Mouse (Mus musculus) embryonic facial prominence, embryonic 14.5 days (tissue): ENCODE measurements around the gene Osbpl8. TPM values are rescaled to one million over a fixed set of nuclear protein-coding genes. Genes with fewer than 3 reads are reported as not detected.

Source experiments
- ATAC-seq: fragments of 200-750 bp; cut with Nextera tagmentation; 2 replicates; pipeline ENCODE4 v1.8.0; 2017; ENCODE audit warnings: low read depth, moderate number of reproducible peaks, moderate TSS enrichment
- DNase-seq: peaks from one replicate; pipeline ENCODE4 v3.0.0-alpha.2; 2015; ENCODE audit warnings: low spot score
- H3K27ac ChIP-seq: fragments of 300-500 bp; sonication (generic); replicated peaks from 2 replicates; pipeline ENCODE4 v1.5.1; 2014; ENCODE audit warnings: low read depth, mild to moderate bottlenecking, low read length, moderate library complexity
- H3K27me3 ChIP-seq: fragments of 300-500 bp; sonication (generic); replicated peaks from 2 replicates; pipeline ENCODE4 v1.6.1; 2014; ENCODE audit warnings: low read length; ENCODE audit not compliant: control insufficient read depth, insufficient read depth
- H3K36me3 ChIP-seq: fragments of 300-500 bp; sonication (generic); 2 replicates; pipeline ENCODE4 v1.6.1; 2014; ENCODE audit warnings: low read length, mixed read lengths; ENCODE audit not compliant: control insufficient read depth, insufficient read depth
- H3K4me1 ChIP-seq: fragments of 300-500 bp; sonication (generic); 2 replicates; pipeline ENCODE4 v1.6.1; 2014; ENCODE audit warnings: antibody characterized with exemption, low read length; ENCODE audit not compliant: control insufficient read depth, insufficient read depth
- H3K4me2 ChIP-seq: fragments of 300-500 bp; sonication (generic); 2 replicates; pipeline ENCODE4 v1.6.1; 2014; ENCODE audit warnings: low read depth, mild to moderate bottlenecking, low read length, moderate library complexity, mixed read lengths
- H3K4me3 ChIP-seq: fragments of 300-500 bp; sonication (generic); 2 replicates; pipeline ENCODE4 v1.5.1; 2014; ENCODE audit warnings: low read depth, mild to moderate bottlenecking, low read length
- H3K9ac ChIP-seq: fragments of 300-500 bp; sonication (generic); 2 replicates; pipeline ENCODE4 v1.6.1; 2014; ENCODE audit warnings: low read depth, mild to moderate bottlenecking, low read length, moderate library complexity, mixed read lengths
- H3K9me3 ChIP-seq: fragments of 300-500 bp; sonication (generic); 2 replicates; pipeline ENCODE4 v1.6.1; 2016; ENCODE audit warnings: low read length; ENCODE audit not compliant: control insufficient read depth
- WGBS: fragments of 180-500 bp; shearing (Covaris S2); extraction: QIAGEN DNeasy Blood & Tissue Kit; methylation state at CpG from one replicate; pipeline ENCODE4 v1.1.7; 2014; 5-methylcytosine and 5-hydroxymethylcytosine counted together
- polyA plus RNA-seq: library from polyadenylated mRNA; unstranded; fragments of >200 nt; fragmentation: Nextera tagmentation; extraction: Ambion mirVana; gene quantifications from 2 replicates; pipeline ENCODE4 v1.2.1, GENCODE M21; 2014

Osbpl8 gene
- polyA plus RNA-seq, 1 experiment from 2014 or later = 9.5 TPM

- 76% methylated on average over 3 of the region's 3 CpGs for WGBS
- H3K4me2 ChIP-seq = no peak overlapping the region
- DNase-seq = no peak
- no peaks in the 10 kb centered on the region for H3K36me3 ChIP-seq
- no peaks in the 10 kb centered on the region for H3K9me3 ChIP-seq
- no peak for ATAC-seq
- H3K4me3 ChIP-seq = no peak overlapping the region
- H3K27me3 ChIP-seq = no peaks in the 10 kb centered on the region
- H3K27ac ChIP-seq = no peak overlapping the region
- peaks cover 8% of the 10 kb centered on the region; the same call in 1 of the 2 replicates for H3K4me1 ChIP-seq
- H3K9ac ChIP-seq = no peak overlapping the region
Observed at GRCm38 (mm10) chr10:111168305-111168704, 3.8 kb downstream of the Osbpl8 start.

- ATAC-seq = no peak
- Histone ChIP-seq H3K9ac (no peak overlapping the region), H3K4me2 (no peak overlapping the region), H3K4me1 (peaks cover 4% of the 10 kb centered on the region; the same call in 1 of the 2 replicates), H3K4me3 (no peak overlapping the region), H3K9me3 (no peaks in the 10 kb centered on the region), H3K27me3 (no peaks in the 10 kb centered on the region), H3K36me3 (no peaks in the 10 kb centered on the region), H3K27ac (no peak overlapping the region)
- no peak for DNase-seq
- 87% methylated on average over 15 of the region's 15 CpGs for WGBS
Observed at GRCm38 (mm10) chr10:111171246-111171934, 6.8 kb downstream of the Osbpl8 start.

GRCm38 (mm10) chr10:111173589-111174247 is 9.2 kb downstream of the Osbpl8 start:
- DNase-seq (no peak), ATAC-seq (no peak)
- H3K4me1 ChIP-seq = no peaks in the 10 kb centered on the region
- H3K4me3 ChIP-seq = no peak overlapping the region
- H3K9ac ChIP-seq = no peak overlapping the region
- H3K9me3 ChIP-seq = no peaks in the 10 kb centered on the region
- no peaks in the 10 kb centered on the region for H3K27me3 ChIP-seq
- H3K36me3 ChIP-seq = no peaks in the 10 kb centered on the region
- no peak overlapping the region for H3K27ac ChIP-seq
- H3K4me2 ChIP-seq = no peak overlapping the region
- 77% methylated on average over 7 of the region's 7 CpGs for WGBS

- ATAC-seq = no peak
- no peaks in the 10 kb centered on the region for H3K36me3 ChIP-seq
Observed at GRCm38 (mm10) chr10:111177336-111177735, 12.8 kb downstream of the Osbpl8 start.

GRCm38 (mm10) chr10:111178024-111178423 is 13.5 kb downstream of the Osbpl8 start:
- no peak overlapping the region for H3K27ac ChIP-seq
- DNase-seq = no peak
- H3K4me3 ChIP-seq = no peak overlapping the region
- H3K9me3 ChIP-seq = no peaks in the 10 kb centered on the region
- H3K4me1 ChIP-seq = no peaks in the 10 kb centered on the region
- H3K36me3 ChIP-seq = no peaks in the 10 kb centered on the region
- H3K27me3 ChIP-seq = no peaks in the 10 kb centered on the region
- H3K9ac ChIP-seq = no peak overlapping the region
- no peak for ATAC-seq
- H3K4me2 ChIP-seq = no peak overlapping the region
- 87% methylated on average over 7 of the region's 7 CpGs for WGBS

More at GRCm38 (mm10) chr10:111177336-111177735, 12.8 kb downstream of the Osbpl8 start:
- Histone ChIP-seq H3K27ac (no peak overlapping the region), H3K9ac (no peak overlapping the region), H3K4me2 (no peak overlapping the region), H3K4me3 (no peak overlapping the region), H3K4me1 (no peaks in the 10 kb centered on the region), H3K9me3 (no peaks in the 10 kb centered on the region), H3K27me3 (no peaks in the 10 kb centered on the region)
- WGBS = 77% methylated on average over 8 of the region's 8 CpGs
- DNase-seq = no peak

- Histone ChIP-seq H3K9ac (no peak overlapping the region), H3K27me3 (no peaks in the 10 kb centered on the region), H3K4me2 (no peak overlapping the region), H3K36me3 (no peaks in the 10 kb centered on the region), H3K4me1 (no peaks in the 10 kb centered on the region), H3K9me3 (no peaks in the 10 kb centered on the region), H3K27ac (no peak overlapping the region), H3K4me3 (no peak overlapping the region)
- ATAC-seq = no peak
- no peak for DNase-seq
- 37% methylated on average over 3 of the region's 3 CpGs for WGBS
Observed at GRCm38 (mm10) chr10:111180633-111181032, 16.1 kb downstream of the Osbpl8 start.

- Histone ChIP-seq H3K4me3 (no peak overlapping the region), H3K9ac (no peak overlapping the region), H3K27me3 (no peaks in the 10 kb centered on the region), H3K36me3 (no peaks in the 10 kb centered on the region), H3K4me1 (no peaks in the 10 kb centered on the region), H3K4me2 (no peak overlapping the region), H3K27ac (no peak overlapping the region), H3K9me3 (no peaks in the 10 kb centered on the region)
- ATAC-seq = peak; percentile 72; the same call in 1 of the 2 replicates
- peak; percentile 50 for DNase-seq
- WGBS = 68% methylated on average over 7 of the region's 7 CpGs
Observed at GRCm38 (mm10) chr10:111183634-111184270, 19.2 kb downstream of the Osbpl8 start.

GRCm38 (mm10) chr10:111185574-111186269 is 21.2 kb downstream of the Osbpl8 start:
- Histone ChIP-seq H3K4me2 (no peak overlapping the region), H3K4me1 (no peaks in the 10 kb centered on the region), H3K36me3 (no peaks in the 10 kb centered on the region), H3K9me3 (no peaks in the 10 kb centered on the region), H3K27me3 (no peaks in the 10 kb centered on the region), H3K27ac (no peak overlapping the region), H3K9ac (no peak overlapping the region), H3K4me3 (no peak overlapping the region)
- 84% methylated on average over 1 of the region's 1 CpGs for WGBS
- no peak for DNase-seq
- ATAC-seq = no peak
